Mouse (Mus musculus) right cerebral cortex, adult 2 months (tissue): ENCODE measurements around the gene Tinagl1.
A peak's percentile ranks its signal among the peaks of the same experiment; 100 is the strongest.

Experiments used
- DNase-seq, 2 experiments: peaks; one replicate each; pipeline ENCODE4 v3.0.0; 2021 to 2022; ENCODE audit warnings: low spot score in 2 of 2

The Tinagl1 gene

GRCm38 (mm10) chr4:130177536-130177935, 2.6 kb upstream of the Tinagl1 start:
- no peak for DNase-seq

DNA sequence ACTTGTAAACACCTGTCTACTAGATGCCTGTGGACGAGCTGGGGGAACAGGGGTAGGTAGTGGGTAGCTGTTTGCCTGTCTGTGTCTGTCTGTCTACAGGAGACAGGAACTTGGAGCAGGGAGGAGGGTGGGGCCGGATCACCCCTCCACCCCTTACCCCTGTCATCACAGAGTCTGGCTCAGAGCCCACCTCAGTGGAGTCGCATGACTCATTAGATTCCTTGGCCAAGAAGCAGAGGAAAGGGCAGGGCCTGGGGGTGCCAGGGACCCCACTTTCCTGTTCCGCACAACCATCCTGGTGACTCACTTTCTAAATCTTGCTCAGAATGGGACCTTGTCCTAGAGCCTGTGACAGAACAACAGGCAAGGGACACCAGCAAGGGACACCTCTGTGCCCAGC, 2.2 kb upstream of the Tinagl1 start:
- DNase-seq = no peak

DNA sequence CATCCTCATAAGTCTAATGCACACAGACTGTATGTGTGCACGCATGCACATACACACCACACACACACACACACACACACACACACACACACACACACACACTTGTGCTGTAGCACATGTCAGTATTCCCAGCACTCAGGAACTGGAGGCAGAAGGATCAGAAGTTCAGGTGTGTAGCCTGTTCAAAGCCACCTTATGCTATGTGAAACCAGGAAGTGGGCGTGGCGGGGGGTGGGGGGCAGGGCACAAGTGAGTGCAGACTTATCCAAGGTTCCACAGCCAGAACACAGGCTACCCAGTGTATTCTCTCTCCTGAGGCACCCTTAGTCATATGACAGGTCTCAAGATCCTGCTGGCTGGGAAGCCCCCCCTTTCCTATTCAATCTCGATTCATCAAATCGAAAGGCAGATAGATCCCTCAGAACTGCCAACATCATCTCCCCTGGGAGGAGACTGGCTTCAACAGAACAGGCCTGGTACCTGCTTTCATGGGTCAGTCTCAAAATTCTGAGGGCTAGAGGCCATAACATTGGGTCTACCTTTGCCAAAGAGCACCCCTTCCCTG, 1.3 kb upstream of the Tinagl1 start:
- DNase-seq = no peak

DNA sequence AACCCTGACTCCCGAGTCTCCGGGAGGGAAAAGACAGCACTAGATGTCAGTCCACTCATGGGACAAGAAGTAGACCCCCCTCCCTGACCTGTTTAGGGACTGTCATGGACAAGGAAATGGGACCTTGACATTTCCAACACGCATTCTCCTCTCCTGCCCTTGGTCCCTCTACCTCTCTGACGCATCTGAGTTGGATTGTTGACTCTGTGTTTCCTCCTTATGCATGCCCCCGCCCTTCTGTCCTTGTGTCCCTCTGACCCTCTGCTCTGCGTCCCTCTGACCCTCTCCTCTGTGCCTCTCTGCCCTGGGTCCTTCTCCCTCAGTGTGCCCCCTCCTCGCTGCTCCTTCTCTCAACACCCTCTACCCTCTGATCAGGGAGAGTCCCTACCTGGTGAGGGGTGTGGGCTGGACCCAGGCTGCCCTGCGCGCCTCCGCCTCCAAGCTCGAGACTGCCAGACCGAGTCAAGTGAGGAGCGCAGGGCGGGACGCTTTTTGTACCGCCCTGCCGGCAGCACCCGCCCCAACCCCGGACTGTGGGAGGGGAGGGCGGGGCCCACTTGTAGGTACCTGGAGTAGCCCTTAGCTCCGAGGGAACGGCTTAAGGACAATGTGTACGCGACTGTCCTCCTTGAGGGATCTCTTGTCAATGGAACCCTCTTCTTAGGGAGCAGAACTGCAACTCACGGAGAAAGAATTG, 439 bp downstream of the Tinagl1 start:
- DNase-seq = no peak

DNA sequence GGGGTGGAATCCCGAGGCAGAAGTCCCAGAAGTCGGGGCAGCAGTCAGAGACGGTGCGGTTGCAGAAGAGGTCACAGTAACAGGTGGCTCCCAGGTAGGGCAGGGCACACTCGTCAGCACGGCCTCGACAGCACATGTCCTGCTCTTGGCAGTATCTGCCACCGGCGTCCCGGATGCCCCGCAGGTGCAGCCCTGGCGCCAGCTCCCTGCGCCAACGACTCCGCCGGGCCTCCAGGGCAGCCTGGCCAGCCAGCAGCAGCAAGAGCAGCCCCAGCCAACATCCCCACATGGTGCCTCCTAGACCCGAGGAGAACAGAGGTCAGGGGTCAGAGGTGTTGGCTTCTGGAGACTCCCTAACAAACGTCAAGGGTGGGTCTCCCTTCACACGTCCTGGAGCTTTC, 1.0 kb downstream of the Tinagl1 start:
- DNase-seq = no peak

- DNase-seq = no peak
Measured at GRCm38 (mm10) chr4:130173060-130173822, 1.7 kb downstream of the Tinagl1 start.

DNA sequence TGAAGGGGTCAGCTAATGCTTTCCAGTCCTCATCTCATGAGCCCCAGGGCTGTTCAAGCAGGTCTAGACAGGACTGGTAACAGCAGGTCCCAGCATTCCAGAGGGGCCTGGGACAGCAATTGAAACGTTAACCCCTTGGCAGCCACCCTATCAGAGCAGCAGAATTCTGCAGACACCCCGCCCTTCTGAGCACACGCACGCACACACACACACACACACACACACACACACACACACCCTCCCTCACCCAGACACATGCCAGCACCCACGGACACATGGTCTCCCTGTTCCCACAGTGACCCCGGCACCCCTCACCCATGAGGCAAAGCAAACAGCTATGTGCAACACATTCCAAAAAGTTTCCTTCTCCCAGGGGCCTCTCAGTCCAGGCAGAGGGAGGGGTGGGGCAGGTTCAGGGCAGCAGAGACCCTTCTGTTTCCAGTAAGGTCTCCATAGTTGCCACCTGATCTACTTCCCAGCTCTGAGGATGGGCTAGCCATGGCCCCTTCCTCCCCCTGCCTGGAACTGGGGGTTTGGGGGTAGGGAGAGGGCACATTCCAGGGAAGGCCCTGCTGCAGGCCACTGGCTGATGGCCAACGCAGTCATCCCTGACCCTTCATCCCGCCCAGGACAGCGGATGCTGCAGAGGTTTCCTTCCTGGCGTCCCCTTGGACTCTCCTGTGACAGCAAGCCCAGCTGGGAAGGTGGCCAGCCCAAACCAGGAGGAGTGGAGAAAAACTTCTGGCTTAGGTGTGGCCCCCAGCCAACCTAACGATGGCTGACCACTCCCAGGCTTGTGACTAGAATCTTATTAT, 2.8 kb downstream of the Tinagl1 start:
- no peak for DNase-seq

DNA sequence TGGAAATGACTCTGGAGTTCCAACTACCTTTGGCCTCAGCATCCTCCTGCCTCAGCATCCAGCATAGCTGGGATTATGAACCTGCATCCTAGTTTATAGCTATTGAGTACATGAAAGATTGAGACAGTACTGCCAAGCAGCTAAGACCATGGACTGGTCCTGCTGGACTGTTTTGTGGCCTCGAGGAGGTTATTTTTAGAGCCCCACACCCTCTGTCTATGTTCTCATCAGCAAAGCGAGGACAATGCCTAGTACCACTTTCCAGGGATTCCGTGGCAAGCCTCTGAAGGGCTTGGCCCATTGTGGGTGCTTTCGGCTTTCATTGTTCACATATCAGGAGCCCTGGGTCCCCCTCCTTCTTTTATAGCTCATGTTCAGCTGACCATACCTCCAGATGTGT, 4.6 kb downstream of the Tinagl1 start:
- no peak for DNase-seq

GRCm38 (mm10) chr4:130169411-130169971, 5.4 kb downstream of the Tinagl1 start:
- DNase-seq = no peak

GRCm38 (mm10) chr4:130168280-130169183, 6.4 kb downstream of the Tinagl1 start:
- DNase-seq = peak in 1 of 2 experiments; percentile 15

DNA sequence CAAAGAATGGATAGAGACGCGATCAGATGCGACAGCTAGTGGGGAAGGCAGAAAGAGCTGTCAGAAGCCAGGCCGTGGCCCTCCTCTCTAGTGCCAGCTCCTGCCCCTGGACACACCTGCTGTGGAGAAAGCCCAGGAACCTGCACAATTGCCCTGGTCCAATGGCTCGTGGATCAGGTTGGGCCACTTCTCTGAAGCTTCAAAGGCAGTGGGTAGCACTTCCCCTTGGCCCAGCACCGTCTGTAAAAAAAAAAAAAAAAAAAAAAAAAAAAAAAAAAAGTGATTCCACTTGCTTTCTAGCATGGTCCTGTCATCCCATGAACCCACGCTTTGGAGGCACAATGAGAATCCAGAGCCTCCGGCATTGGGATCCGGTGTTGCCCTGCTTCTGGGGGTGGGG, 7.1 kb downstream of the Tinagl1 start:
- DNase-seq = no peak

- no peak for DNase-seq
Measured at GRCm38 (mm10) chr4:130167321-130167720, 7.6 kb downstream of the Tinagl1 start.

DNA sequence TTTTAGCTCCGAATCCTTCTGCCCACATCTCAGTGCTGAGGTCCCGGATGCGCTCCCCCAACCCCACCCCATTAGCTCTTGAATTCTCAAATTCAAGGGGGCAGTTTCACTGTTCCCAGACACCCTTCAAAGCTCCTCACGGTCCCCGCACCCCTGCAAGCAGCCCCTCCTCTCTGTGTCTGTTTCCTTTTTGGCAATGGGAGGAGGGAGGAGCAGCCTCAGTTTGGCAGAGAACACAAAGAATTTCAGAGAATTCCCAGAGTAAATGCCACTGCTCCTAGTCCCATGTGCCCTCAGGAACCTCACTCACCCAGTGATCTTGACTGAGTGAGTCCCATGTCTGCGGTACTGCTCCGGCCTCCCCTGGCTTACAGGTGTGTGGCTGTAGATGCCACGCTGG, 8.3 kb downstream of the Tinagl1 start:
- no peak for DNase-seq

DNA sequence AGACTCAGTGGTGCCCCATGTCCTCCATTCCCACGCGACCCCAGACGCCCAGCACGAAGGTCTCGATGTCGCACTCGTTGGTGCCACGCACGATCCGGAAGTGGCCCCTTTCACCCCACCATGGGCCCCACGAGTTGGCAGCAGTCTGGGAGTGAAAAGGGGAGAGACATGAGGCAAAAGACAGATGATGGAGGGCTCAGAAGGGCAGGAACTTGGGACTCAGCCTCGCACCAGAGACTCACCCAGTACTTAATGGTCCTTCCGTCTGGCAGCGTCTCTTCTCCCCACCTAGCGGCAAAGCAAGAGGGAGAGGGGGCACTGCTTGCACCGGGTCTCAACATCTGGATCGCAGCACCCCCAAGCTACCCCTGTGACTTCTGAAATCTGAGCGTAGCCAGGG, 8.9 kb downstream of the Tinagl1 start:
- no peak for DNase-seq

DNA sequence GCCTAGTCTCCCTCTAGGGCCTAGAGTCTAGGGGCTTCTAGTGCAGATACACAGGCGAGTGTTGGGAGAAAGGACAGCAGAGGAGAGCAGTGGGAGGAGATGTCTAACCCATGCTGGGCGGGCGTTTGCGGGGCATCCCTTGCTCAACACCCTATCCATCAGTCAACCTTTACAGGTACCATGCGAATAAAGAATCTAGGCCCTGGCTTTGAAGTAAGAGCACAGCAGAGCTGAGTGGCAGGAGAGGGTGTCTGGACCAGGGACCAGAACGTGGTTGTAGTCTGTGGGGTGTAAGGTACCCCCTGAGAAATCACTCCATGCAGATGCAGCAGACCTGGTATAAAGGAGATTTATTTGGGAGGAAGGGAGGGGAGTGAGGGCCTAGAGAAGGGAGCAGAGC, 10.8 kb downstream of the Tinagl1 start:
- no peak for DNase-seq

DNA sequence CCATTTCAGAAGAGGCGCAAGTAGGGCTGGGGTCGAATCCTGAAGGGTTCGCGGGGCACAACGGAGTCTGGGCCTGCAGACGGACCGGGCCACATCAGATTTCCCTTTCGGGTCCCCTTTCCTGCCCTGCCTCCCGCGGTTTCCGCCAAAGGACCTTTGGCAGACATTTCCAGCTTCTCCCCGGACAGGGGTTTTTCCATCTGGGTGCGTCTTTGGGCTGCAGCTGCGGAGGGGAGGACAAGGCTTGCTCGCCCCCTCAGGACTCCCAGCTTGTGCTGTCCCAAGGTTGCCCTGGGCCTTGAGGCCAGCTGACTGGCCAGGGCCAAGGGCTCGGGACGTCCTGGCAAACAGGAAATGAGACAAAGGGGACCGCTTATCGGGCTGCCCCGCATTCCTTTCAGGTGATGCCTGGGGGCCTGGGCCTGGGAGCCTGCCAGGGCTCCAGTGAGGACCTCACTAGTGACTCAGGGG, 11.5 kb downstream of the Tinagl1 start:
- no peak for DNase-seq

DNA sequence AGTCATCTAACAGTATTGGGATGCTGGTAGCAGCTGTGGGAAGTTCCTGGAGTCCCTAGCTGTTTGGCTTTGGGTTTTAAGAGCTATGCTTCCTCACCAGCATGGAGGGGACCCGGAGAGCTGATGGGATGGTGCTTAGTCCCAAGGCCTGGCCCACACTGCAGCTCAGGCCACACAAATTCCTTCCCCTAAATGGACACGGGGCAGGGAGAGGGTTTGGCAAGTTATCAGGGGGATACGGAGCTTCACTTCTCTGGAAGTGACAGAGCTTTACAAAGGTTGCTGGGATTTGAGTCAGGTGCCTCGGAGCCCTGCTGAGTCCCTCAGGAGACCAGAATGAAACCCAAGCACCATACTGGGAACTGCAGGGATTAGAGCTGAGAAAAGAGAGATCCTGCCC, 13.6 kb downstream of the Tinagl1 start:
- no peak for DNase-seq

DNA sequence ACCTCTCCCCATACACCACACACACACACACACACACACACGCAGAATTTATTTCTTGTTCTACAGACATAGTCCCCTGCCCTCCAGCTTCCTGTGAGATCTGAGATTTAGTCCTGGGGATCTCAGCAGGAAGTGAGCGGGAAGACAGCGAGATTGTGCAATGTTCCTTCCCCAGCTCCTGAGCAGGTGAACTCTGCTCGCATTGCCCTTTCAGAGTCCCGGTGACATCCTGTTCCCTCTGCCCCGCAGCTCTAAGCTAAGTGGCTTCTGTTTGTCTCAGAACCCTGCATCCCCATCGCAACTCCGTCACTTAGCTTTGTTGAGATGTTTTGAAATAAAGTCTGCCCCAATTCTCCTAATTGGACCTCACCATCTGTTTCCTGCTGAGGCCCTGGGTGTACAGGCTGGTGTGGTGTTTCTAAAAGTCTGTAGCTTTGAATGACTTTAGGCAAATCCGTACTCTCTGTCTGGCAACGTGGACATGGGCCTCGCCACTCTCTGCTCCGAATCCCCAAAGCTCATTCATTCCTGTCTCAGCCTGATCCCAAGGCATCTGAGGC, 18.0 kb downstream of the Tinagl1 start:
- no peak for DNase-seq

- no peak for DNase-seq
Measured at GRCm38 (mm10) chr4:130154250-130154649, 20.7 kb downstream of the Tinagl1 start.

GRCm38 (mm10) chr4:130148405-130148804, 26.5 kb downstream of the Tinagl1 start:
- no peak for DNase-seq
